Mouse (Mus musculus): ENCODE data around the gene Spin1.

DNA sequence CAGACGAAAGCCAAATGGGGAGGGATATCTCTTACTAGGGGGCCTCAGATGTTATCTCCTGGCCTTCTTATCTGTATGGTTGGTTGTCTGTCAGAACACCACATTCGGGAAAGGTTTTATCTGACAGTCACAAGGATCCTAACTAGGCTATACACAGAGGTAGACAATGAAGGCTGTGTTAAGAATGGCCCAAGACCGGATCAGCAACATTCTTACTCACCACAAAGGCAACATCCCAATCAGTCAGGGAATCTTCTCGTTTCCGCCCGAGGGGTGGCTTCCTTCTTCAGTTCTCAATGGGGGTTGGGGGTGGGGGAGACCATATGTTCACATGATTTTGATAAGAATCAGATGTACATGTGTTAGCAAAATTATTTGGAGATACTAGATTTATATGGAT, 37.7 kb upstream of the Spin1 start:
- no peak for TF ChIP-seq POLR2A (IDR thresholded peaks at IDR 0.05; ENCODE audit: borderline replicate concordance, extremely low read depth, low read depth, low read length)
- no peak for TF ChIP-seq CTCF (IDR thresholded peaks at IDR 0.05; ENCODE audit: insufficient read depth, low read length)

Data from lung, adult 2 months (tissue).